Mouse (Mus musculus) limb, embryonic 13.5 days (tissue): ENCODE measurements around the gene Actn2. TPM values are rescaled to one million over a fixed set of nuclear protein-coding genes. Genes with fewer than 3 reads are reported as not detected.
A peak's percentile ranks its signal among the peaks of the same experiment; 100 is the strongest.

ENCODE experiments used
- ATAC-seq: fragments of 200-750 bp; cut with Nextera tagmentation; 2 replicates; pipeline ENCODE4 v1.8.0; 2017; ENCODE audit warnings: low read depth, moderate number of reproducible peaks, moderate TSS enrichment; ENCODE audit not compliant: low FRiP score
- H3K27ac ChIP-seq: fragments of 300-500 bp; sonication (generic); 2 replicates; pipeline ENCODE4 v1.5.1; 2015; ENCODE audit warnings: inconsistent platforms, mild to moderate bottlenecking, moderate library complexity
- H3K27me3 ChIP-seq: fragments of 300-500 bp; sonication (generic); 2 replicates; pipeline ENCODE4 v1.6.1; 2015; ENCODE audit warnings: mild to moderate bottlenecking, inconsistent platforms
- H3K36me3 ChIP-seq: fragments of 300-500 bp; sonication (generic); 2 replicates; pipeline ENCODE4 v1.6.1; 2015; ENCODE audit warnings: inconsistent platforms, mild to moderate bottlenecking, moderate library complexity
- H3K4me1 ChIP-seq: fragments of 300-500 bp; sonication (generic); 2 replicates; pipeline ENCODE4 v1.6.1; 2015; ENCODE audit warnings: inconsistent platforms
- H3K4me2 ChIP-seq: fragments of 300-500 bp; sonication (generic); replicated peaks from 2 replicates; pipeline ENCODE4 v1.6.1; 2015; ENCODE audit warnings: inconsistent platforms, mild to moderate bottlenecking, moderate library complexity
- H3K4me3 ChIP-seq: fragments of 300-500 bp; sonication (generic); 2 replicates; pipeline ENCODE4 v1.5.1; 2015; ENCODE audit warnings: moderate library complexity, mild to moderate bottlenecking, inconsistent platforms
- H3K9ac ChIP-seq: fragments of 300-500 bp; sonication (generic); 2 replicates; pipeline ENCODE4 v1.6.1; 2015; ENCODE audit warnings: mild to moderate bottlenecking, inconsistent platforms
- H3K9me3 ChIP-seq: fragments of 300-500 bp; sonication (generic); 2 replicates; pipeline ENCODE4 v1.6.1; 2016; ENCODE audit warnings: inconsistent platforms
- WGBS: fragments of 180-500 bp; shearing (Covaris S2); methylation state at CpG from one replicate; pipeline ENCODE4 v1.1.7; 2015; 5-methylcytosine and 5-hydroxymethylcytosine counted together
- polyA plus RNA-seq: library from polyadenylated mRNA; unstranded; fragments of >200 nt; fragmentation: Nextera tagmentation; extraction: Ambion mirVana; gene quantifications from 2 replicates; pipeline ENCODE4 v1.2.1, GENCODE M21; 2015

Actn2 gene
- polyA plus RNA-seq, 1 experiment from 2014 or later, result 166 TPM

DNA sequence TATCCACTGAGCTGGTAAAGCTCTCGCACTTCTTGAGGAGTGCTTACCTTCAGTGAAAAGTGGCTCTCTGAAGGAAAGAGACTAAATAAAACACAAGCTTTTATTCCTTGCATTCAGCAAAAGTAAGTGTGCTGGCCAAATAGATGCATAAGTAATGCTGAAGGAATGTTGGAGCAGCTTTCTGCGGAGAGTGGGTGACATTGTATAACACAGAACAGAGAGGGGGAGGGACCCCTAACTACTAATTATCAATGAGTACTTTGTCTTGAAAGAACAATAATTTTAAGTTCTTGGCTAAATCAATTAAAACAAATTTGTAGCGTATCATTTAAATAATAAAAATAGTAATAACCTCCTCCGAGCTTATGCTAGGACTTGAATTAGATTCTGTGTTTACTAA, 29.2 kb downstream of the Actn2 start:
- no peak overlapping the region for H3K4me3 ChIP-seq
- H3K9me3 ChIP-seq, result no peaks in the 10 kb centered on the region
- WGBS, result 76% methylated on average over 4 of the region's 4 CpGs

DNA sequence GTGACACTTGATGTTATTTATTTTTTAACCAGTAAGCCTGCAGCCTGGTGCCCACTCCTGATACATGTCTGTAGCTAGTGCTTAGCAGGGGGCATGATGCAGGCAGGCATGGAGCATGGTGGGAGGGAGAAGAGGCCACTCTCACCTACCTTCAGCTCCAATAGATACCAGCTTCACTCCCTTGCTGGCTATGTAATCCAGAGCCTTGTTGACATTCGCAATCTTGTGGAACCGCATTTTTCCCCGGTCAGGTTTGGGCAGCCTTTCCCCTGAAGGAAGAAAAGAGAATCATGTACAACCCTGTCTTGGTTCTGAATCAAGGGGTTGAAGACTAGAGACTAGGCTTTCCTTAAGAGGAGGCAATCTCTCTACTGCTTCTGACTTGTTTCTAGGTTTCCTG, 31.1 kb downstream of the Actn2 start:
- 89% methylated on average over 3 of the region's 3 CpGs for WGBS
- no peak for ATAC-seq
- no peaks in the 10 kb centered on the region for H3K36me3 ChIP-seq
- no peak overlapping the region for H3K9ac ChIP-seq
- no peak overlapping the region for H3K4me2 ChIP-seq
- no peaks in the 10 kb centered on the region for H3K9me3 ChIP-seq
- H3K4me1 ChIP-seq, result peaks cover 5% of the 10 kb centered on the region
- H3K27me3 ChIP-seq, result no peaks in the 10 kb centered on the region
- H3K4me3 ChIP-seq, result no peak overlapping the region
- no peak overlapping the region for H3K27ac ChIP-seq

More for the DNA sequence above, 29.2 kb downstream of the Actn2 start:
- no peak for ATAC-seq
- no peak overlapping the region for H3K4me2 ChIP-seq
- H3K27ac ChIP-seq, result no peak overlapping the region
- no peaks in the 10 kb centered on the region for H3K36me3 ChIP-seq
- no peak overlapping the region for H3K9ac ChIP-seq
- H3K4me1 ChIP-seq, result peaks cover 5% of the 10 kb centered on the region
- no peaks in the 10 kb centered on the region for H3K27me3 ChIP-seq

DNA sequence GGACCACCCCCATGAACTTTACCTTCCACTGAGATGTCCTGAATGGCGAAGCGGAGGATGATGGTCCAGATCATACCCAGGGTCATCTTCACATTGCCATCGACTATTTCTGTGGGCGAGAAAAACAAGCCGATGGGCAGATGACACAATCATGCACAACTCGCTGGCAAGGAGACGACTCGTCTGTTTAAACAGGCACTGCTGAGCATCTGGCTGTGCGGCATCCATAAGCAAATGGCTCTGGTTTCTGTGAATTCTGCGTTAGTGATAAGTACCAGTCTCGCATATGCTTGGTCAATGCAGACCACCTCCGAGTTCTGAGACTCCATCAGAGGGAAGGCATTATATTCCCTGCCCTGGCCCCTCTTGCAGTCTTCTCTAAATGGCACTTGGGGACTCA, 31.7 kb downstream of the Actn2 start:
- ATAC-seq, result no peak
- WGBS, result 83% methylated on average over 12 of the region's 12 CpGs
- H3K27ac ChIP-seq, result no peak overlapping the region
- H3K4me3 ChIP-seq, result no peak overlapping the region
- H3K9ac ChIP-seq, result no peak overlapping the region
- H3K9me3 ChIP-seq, result no peaks in the 10 kb centered on the region
- H3K4me2 ChIP-seq, result no peak overlapping the region
- no peaks in the 10 kb centered on the region for H3K27me3 ChIP-seq
- peaks cover 5% of the 10 kb centered on the region for H3K4me1 ChIP-seq
- no peaks in the 10 kb centered on the region for H3K36me3 ChIP-seq

DNA sequence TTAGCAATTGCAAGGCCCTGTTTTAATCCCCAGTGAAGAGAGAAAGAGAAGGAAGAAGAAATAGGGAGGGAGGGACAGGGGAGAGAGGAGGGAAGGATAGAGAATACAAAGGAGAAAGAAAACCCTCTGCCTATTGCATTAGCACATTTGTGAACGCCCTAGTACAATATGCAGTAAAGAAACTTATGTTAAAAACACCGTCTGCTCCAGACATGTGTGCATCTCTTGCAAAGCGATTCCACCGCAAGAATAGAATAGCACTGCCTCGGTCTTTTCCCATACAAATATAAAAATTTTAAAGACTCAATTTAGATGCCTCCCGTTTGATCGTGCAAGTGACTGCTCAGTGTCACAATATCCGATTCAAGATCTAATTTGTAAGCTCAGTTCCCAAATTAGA, 32.1 kb downstream of the Actn2 start:
- H3K4me2 ChIP-seq, result no peak overlapping the region
- no peaks in the 10 kb centered on the region for H3K9me3 ChIP-seq
- no peak overlapping the region for H3K27ac ChIP-seq
- 86% methylated on average over 8 of the region's 8 CpGs for WGBS
- no peaks in the 10 kb centered on the region for H3K27me3 ChIP-seq
- H3K36me3 ChIP-seq, result no peaks in the 10 kb centered on the region
- H3K4me1 ChIP-seq, result peaks cover 5% of the 10 kb centered on the region
- no peak overlapping the region for H3K9ac ChIP-seq
- no peak overlapping the region for H3K4me3 ChIP-seq
- ATAC-seq, result no peak

DNA sequence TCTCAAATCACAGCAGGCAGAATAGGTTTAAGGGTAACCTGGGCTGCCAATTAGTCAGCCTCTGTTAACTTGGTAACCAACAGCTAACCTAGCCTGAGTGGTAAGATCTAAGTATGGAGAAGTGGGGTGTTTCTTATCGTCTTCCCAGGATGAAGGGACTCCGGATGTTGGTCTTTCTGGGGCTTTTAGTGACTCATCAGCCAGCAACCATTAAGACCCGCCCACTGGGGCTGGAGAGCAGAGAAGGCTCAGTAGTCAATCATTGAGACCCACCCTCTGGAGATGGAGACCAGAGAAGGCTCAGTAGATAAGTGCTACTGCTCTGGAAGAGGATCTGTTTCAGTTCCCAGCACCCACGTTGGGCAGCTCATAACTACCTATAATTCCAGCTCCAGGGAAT, 33.3 kb downstream of the Actn2 start:
- no peaks in the 10 kb centered on the region for H3K9me3 ChIP-seq
- no peaks in the 10 kb centered on the region for H3K27me3 ChIP-seq
- no peak overlapping the region for H3K4me3 ChIP-seq
- no peak overlapping the region for H3K27ac ChIP-seq
- H3K4me1 ChIP-seq, result peaks cover 5% of the 10 kb centered on the region
- no peak overlapping the region for H3K9ac ChIP-seq
- no peak for ATAC-seq
- no peaks in the 10 kb centered on the region for H3K36me3 ChIP-seq
- WGBS, result 77% methylated on average over 4 of the region's 4 CpGs
- H3K4me2 ChIP-seq, result no peak overlapping the region

DNA sequence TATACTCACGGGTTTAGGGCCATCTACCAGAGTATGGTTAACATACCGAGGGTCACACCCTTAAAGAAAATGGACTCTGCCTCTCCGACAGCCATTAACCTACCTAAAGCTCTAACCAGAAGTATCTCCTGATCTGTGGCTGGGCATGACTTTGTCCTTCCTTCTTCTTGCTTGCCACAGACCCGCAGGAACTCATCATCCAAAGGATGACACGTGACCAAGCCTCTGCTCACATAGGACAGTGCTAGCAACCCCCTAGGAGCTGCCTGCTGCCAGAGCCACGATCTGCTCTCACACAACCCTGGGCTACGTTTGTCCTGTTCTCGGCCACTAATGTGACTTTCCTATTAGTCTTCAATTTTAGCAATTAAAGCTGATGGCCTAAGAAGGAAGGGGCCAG, 35.0 kb downstream of the Actn2 start:
- Histone ChIP-seq H3K27me3 (no peaks in the 10 kb centered on the region), H3K9me3 (no peaks in the 10 kb centered on the region), H3K27ac (no peak overlapping the region), H3K36me3 (no peaks in the 10 kb centered on the region), H3K9ac (no peak overlapping the region), H3K4me3 (no peak overlapping the region), H3K4me1 (no peaks in the 10 kb centered on the region), H3K4me2 (no peak overlapping the region)
- ATAC-seq, result no peak
- 83% methylated on average over 8 of the region's 8 CpGs for WGBS

- ATAC-seq, result no peak
- WGBS, result 81% methylated on average over 5 of the region's 5 CpGs
- Histone ChIP-seq H3K27me3 (no peaks in the 10 kb centered on the region), H3K4me2 (no peak overlapping the region), H3K27ac (no peak overlapping the region), H3K9me3 (no peaks in the 10 kb centered on the region), H3K36me3 (no peaks in the 10 kb centered on the region), H3K4me1 (no peaks in the 10 kb centered on the region), H3K4me3 (no peak overlapping the region), H3K9ac (no peak overlapping the region)
Observed at GRCm38 (mm10) chr13:12304991-12305390, 35.6 kb downstream of the Actn2 start.

- Histone ChIP-seq H3K9ac (no peak overlapping the region), H3K4me1 (no peaks in the 10 kb centered on the region), H3K4me3 (no peak overlapping the region), H3K27me3 (no peaks in the 10 kb centered on the region), H3K4me2 (no peak overlapping the region), H3K36me3 (no peaks in the 10 kb centered on the region), H3K27ac (no peak overlapping the region), H3K9me3 (no peaks in the 10 kb centered on the region)
- WGBS, result 59% methylated on average over 6 of the region's 6 CpGs
- no peak for ATAC-seq
Observed at GRCm38 (mm10) chr13:12297777-12298176, 42.8 kb downstream of the Actn2 start.

GRCm38 (mm10) chr13:12296701-12297100, 43.9 kb downstream of the Actn2 start:
- no peaks in the 10 kb centered on the region for H3K4me1 ChIP-seq
- H3K4me2 ChIP-seq, result no peak overlapping the region
- H3K9ac ChIP-seq, result no peak overlapping the region
- no peak overlapping the region for H3K4me3 ChIP-seq
- 0 out of 2 replicates have a peak, but pooled peaks have one; percentile 30 for ATAC-seq
- H3K27ac ChIP-seq, result no peak overlapping the region
- no peaks in the 10 kb centered on the region for H3K9me3 ChIP-seq
- no peaks in the 10 kb centered on the region for H3K27me3 ChIP-seq
- WGBS, result 87% methylated on average over 3 of the region's 3 CpGs
- H3K36me3 ChIP-seq, result no peaks in the 10 kb centered on the region

DNA sequence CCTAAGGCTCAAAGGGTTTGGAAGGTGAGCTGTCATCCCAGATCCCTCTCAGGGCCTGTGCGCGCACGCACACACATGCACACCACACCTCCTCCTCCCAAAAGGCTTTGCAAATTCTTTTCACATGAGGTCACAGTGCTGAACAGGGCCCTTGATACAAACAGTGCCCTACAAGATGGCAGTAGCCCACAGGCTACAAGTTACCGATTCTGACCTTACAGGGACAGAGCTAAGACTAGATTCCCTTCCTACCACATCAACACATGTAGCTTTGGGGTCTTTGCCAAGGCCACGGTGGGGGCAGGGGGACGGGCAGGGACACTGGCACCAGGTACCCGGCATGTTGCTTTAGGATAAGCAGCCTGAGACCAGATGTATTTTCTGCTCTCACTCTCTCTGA, 46.8 kb downstream of the Actn2 start:
- Histone ChIP-seq H3K9me3 (no peaks in the 10 kb centered on the region), H3K4me3 (no peak overlapping the region), H3K27me3 (no peaks in the 10 kb centered on the region), H3K9ac (no peak overlapping the region), H3K4me2 (no peak overlapping the region), H3K27ac (no peak overlapping the region), H3K4me1 (no peaks in the 10 kb centered on the region), H3K36me3 (no peaks in the 10 kb centered on the region)
- WGBS, result 77% methylated on average over 7 of the region's 7 CpGs
- ATAC-seq, result no peak

GRCm38 (mm10) chr13:12290700-12291099, 49.9 kb downstream of the Actn2 start:
- H3K4me2 ChIP-seq, result no peak overlapping the region
- H3K27ac ChIP-seq, result no peak overlapping the region
- H3K4me1 ChIP-seq, result no peaks in the 10 kb centered on the region
- 73% methylated on average over 7 of the region's 7 CpGs for WGBS
- ATAC-seq, result no peak
- no peaks in the 10 kb centered on the region for H3K9me3 ChIP-seq
- no peak overlapping the region for H3K9ac ChIP-seq
- no peaks in the 10 kb centered on the region for H3K36me3 ChIP-seq
- no peaks in the 10 kb centered on the region for H3K27me3 ChIP-seq
- H3K4me3 ChIP-seq, result no peak overlapping the region

GRCm38 (mm10) chr13:12284528-12284927, 56.0 kb downstream of the Actn2 start:
- Histone ChIP-seq H3K36me3 (no peaks in the 10 kb centered on the region), H3K4me1 (no peaks in the 10 kb centered on the region), H3K4me3 (no peak overlapping the region), H3K27ac (no peak overlapping the region), H3K27me3 (no peaks in the 10 kb centered on the region), H3K4me2 (no peak overlapping the region), H3K9ac (no peak overlapping the region), H3K9me3 (no peaks in the 10 kb centered on the region)
- 88% methylated on average over 11 of the region's 11 CpGs for WGBS
- ATAC-seq, result no peak

- 82% methylated on average over 3 of the region's 3 CpGs for WGBS
- H3K4me3 ChIP-seq, result no peak overlapping the region
- H3K4me2 ChIP-seq, result no peak overlapping the region
- H3K9me3 ChIP-seq, result no peaks in the 10 kb centered on the region
- H3K36me3 ChIP-seq, result no peaks in the 10 kb centered on the region
- no peak for ATAC-seq
- no peaks in the 10 kb centered on the region for H3K27me3 ChIP-seq
- no peaks in the 10 kb centered on the region for H3K4me1 ChIP-seq
- no peak overlapping the region for H3K27ac ChIP-seq
- no peak overlapping the region for H3K9ac ChIP-seq
Observed at GRCm38 (mm10) chr13:12283826-12284225, 56.7 kb downstream of the Actn2 start.
